Mouse (Mus musculus): ENCODE data around the gene Jmjd1c. TPM values are rescaled to one million over a fixed set of nuclear protein-coding genes. Genes with fewer than 3 reads are reported as not detected.

The Jmjd1c gene
- polyA plus RNA-seq, 1 experiment from 2014 or later = 40.8 TPM

DNA sequence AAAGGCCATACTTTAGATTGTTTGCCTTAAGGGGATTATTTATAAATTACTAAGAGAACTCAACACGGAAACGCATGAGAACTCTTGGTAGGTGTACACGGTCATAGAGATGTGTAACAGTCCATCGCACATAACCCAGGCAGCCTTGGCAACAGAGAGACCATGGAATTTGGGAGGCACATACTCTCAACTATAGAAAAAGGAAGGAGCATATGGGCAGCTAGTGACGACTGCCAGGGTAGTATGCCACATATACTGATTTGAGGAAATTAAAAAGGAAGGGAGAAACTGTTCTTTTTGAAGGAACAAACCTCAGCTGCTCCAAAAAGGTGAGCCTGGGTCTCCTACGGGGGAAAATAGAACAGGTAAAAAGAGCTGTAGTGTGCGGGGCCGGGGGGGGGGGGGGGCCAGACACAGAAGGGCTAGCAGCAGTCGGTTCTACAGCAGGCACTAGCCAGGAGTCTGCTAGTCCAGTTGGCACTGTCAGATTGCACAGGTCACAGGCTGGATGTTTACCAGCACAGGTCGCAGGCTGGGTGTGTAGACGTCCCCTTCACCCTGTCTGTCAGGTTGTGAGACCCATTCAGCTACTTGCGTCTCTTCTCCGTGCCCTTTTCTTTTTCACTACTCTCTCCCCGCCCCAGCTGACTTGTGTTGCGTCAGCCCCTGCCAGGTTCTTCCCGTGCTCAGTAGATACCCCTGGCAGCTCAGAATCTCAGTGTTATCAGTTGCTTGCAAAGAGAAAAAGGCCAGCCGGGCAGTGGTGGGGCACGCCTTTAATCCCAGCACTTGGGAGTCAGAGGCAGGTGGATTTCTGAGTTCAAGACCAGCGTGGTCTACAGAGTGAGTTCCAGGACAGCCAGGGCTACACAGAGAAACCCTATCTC lies 9.6 kb downstream of the Jmjd1c start:
- peak overlapping the region; percentile 42; the same call in 1 of the 2 replicates for H3K27ac ChIP-seq
- TF ChIP-seq CTCF (IDR thresholded peaks at IDR 0.05; ENCODE audit: low read depth) = no peak
- H3K4me3 ChIP-seq (replicated peaks; ENCODE audit: low read depth, low read length) = no peak overlapping the region
- H3K36me3 ChIP-seq (ENCODE audit: insufficient read depth, low read length) = no peaks in the 10 kb centered on the region
- H3K4me1 ChIP-seq (replicated peaks; ENCODE audit: insufficient read depth, low read length) = peaks cover 51% of the 10 kb centered on the region
- H3K9ac ChIP-seq (ENCODE audit: low read depth, low read length) = no peak overlapping the region
- no peak for ATAC-seq (replicated peaks; ENCODE audit: low FRiP score, low read depth)
- DNase-seq (ENCODE audit: low spot score) = no peak
- H3K4me2 ChIP-seq (ENCODE audit: low read length) = no peak overlapping the region
- 64% methylated on average over 18 of the region's 19 CpGs for WGBS
- H3K27me3 ChIP-seq (ENCODE audit: insufficient read depth, low read length) = no peaks in the 10 kb centered on the region
- H3K9me3 ChIP-seq (replicated peaks; ENCODE audit: low read length) = no peaks in the 10 kb centered on the region

DNA sequence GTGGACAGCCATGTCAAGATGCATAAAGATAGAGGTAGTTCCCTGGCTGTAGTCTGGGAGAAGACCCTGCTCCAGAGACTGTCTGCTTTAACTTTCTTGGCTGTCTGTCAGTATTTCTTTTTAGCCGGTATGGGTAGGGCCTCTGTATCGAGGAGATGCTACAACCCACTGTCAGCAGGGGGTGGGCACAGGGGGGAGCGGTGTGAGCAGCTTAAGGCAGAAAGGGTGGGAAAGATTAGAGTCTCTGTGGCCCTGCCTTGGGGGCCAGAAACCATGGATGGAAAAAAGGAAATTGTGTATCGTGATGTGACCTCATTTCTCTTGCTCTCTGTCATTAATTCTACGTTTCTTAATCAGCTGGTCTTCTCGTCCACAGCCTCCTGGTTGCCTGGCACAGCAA lies 10.5 kb downstream of the Jmjd1c start:
- ATAC-seq (replicated peaks; ENCODE audit: low FRiP score, low read depth) = no peak
- Histone ChIP-seq H3K9me3 (replicated peaks; ENCODE audit: low read length) (no peaks in the 10 kb centered on the region), H3K4me3 (replicated peaks; ENCODE audit: low read depth, low read length) (no peak overlapping the region), H3K27me3 (ENCODE audit: insufficient read depth, low read length) (no peaks in the 10 kb centered on the region), H3K36me3 (ENCODE audit: insufficient read depth, low read length) (no peaks in the 10 kb centered on the region), H3K27ac (no peak overlapping the region), H3K4me2 (ENCODE audit: low read length) (no peak overlapping the region), H3K4me1 (replicated peaks; ENCODE audit: insufficient read depth, low read length) (peaks cover 54% of the 10 kb centered on the region), H3K9ac (ENCODE audit: low read depth, low read length) (no peak overlapping the region)
- 75% methylated on average over 6 of the region's 6 CpGs for WGBS
- DNase-seq (ENCODE audit: low spot score) = no peak
- TF ChIP-seq CTCF (IDR thresholded peaks at IDR 0.05; ENCODE audit: low read depth) = no peak

DNA sequence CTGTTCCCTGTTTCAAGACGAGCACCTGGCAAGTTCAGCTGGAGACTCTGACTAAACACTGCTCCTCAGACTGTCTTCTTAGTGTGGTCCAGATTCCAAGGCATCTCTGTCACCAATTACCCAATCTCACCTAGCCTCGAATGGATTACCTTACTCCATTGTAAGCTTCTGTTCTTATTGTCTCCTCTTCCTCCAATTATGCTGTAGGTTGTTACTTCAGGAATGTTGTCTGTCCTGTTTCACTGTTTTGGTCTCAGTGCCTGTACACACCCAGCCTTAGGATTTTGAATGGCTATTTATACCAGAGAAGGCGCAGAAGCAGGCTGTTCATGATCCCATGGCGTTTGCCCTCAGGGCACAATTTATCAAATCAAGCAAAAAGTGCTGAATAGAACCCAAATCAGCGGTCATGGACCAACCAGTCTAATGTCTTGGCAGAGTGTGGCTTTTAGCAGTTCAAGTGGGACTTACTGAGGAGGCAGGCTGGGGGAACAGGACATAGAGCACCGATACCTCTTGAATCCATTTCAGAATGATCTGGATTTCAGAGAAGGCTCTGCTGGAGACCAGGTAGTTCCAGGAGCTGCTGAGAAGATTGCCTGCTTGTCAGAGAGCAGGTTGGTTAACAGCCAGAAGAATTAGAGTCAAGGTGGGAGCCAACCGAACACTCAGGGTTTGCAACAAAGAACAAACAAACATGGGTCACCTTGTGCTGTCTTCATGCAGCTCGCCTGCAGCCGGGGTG lies 11.3 kb downstream of the Jmjd1c start:
- Histone ChIP-seq H3K27me3 (ENCODE audit: insufficient read depth, low read length) (no peaks in the 10 kb centered on the region), H3K9me3 (replicated peaks; ENCODE audit: low read length) (no peaks in the 10 kb centered on the region), H3K4me1 (replicated peaks; ENCODE audit: insufficient read depth, low read length) (peaks cover 61% of the 10 kb centered on the region), H3K27ac (0 out of 2 replicates have a peak overlapping the region, but pooled peaks have one; percentile 47), H3K4me3 (replicated peaks; ENCODE audit: low read depth, low read length) (no peak overlapping the region), H3K36me3 (ENCODE audit: insufficient read depth, low read length) (no peaks in the 10 kb centered on the region), H3K9ac (ENCODE audit: low read depth, low read length) (no peak overlapping the region), H3K4me2 (ENCODE audit: low read length) (0 out of 2 replicates have a peak overlapping the region, but pooled peaks have one; percentile 1)
- DNase-seq (ENCODE audit: low spot score) = no peak
- no peak for TF ChIP-seq CTCF (IDR thresholded peaks at IDR 0.05; ENCODE audit: low read depth)
- ATAC-seq (replicated peaks; ENCODE audit: low FRiP score, low read depth) = peak; percentile 7; the same call in 1 of the 2 replicates
- 56% methylated on average over 9 of the region's 9 CpGs for WGBS

DNA sequence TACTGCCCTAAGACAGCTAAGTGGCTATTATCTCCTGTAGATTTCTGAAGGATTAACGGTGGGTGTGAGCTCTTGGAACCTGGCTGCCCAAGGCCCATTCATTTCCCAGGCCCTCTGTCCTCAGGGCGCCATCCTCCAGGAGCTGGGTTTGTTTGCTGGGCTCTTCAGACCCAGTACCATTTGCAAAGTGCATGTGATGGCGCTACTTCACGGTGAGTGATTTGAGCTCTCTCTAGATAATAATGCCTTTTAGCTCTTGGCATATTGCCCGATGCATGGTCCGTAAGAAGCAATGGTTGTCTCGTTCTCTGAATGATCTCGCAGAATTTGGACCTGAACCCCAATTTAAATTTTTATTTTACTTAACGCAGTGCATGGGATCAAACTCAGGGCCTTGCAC lies 12.2 kb downstream of the Jmjd1c start:
- peaks cover 54% of the 10 kb centered on the region for H3K4me1 ChIP-seq (replicated peaks; ENCODE audit: insufficient read depth, low read length)
- H3K36me3 ChIP-seq (ENCODE audit: insufficient read depth, low read length) = no peaks in the 10 kb centered on the region
- ATAC-seq (replicated peaks; ENCODE audit: low FRiP score, low read depth) (no peak), DNase-seq (ENCODE audit: low spot score) (no peak)
- no peaks in the 10 kb centered on the region for H3K9me3 ChIP-seq (replicated peaks; ENCODE audit: low read length)
- no peaks in the 10 kb centered on the region for H3K27me3 ChIP-seq (ENCODE audit: insufficient read depth, low read length)
- WGBS = 74% methylated on average over 9 of the region's 9 CpGs
- H3K27ac ChIP-seq = no peak overlapping the region
- H3K4me3 ChIP-seq (replicated peaks; ENCODE audit: low read depth, low read length) = no peak overlapping the region
- TF ChIP-seq CTCF (IDR thresholded peaks at IDR 0.05; ENCODE audit: low read depth) = no peak
- no peak overlapping the region for H3K4me2 ChIP-seq (ENCODE audit: low read length)
- no peak overlapping the region for H3K9ac ChIP-seq (ENCODE audit: low read depth, low read length)

DNA sequence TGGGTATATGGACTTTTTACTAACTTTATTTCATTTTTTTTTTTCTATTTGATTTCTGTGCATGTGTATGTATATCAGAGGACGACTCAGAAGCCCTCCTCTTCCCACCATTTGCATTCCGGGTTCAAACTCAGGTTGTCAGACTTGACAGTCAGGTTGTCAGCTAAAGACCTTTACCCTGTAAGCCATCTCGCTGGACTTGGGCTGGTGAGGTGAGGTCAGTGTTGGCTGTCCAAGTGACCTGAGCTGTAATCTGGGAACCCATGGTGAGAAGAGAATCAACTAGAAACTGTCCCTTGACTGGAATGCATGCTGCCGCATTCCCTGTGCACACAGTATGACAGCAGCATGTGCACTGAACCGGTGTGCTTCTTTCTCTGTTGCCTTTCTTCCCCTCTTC lies 13.7 kb downstream of the Jmjd1c start:
- Histone ChIP-seq H3K27me3 (ENCODE audit: insufficient read depth, low read length) (no peaks in the 10 kb centered on the region), H3K27ac (no peak overlapping the region), H3K36me3 (ENCODE audit: insufficient read depth, low read length) (no peaks in the 10 kb centered on the region), H3K4me2 (ENCODE audit: low read length) (no peak overlapping the region), H3K4me3 (replicated peaks; ENCODE audit: low read depth, low read length) (no peak overlapping the region), H3K4me1 (replicated peaks; ENCODE audit: insufficient read depth, low read length) (peaks cover 41% of the 10 kb centered on the region), H3K9ac (ENCODE audit: low read depth, low read length) (no peak overlapping the region), H3K9me3 (replicated peaks; ENCODE audit: low read length) (no peaks in the 10 kb centered on the region)
- no peak for TF ChIP-seq CTCF (IDR thresholded peaks at IDR 0.05; ENCODE audit: low read depth)
- WGBS = 81% methylated on average over 5 of the region's 5 CpGs
- ATAC-seq (replicated peaks; ENCODE audit: low FRiP score, low read depth) (no peak), DNase-seq (ENCODE audit: low spot score) (no peak)

DNA sequence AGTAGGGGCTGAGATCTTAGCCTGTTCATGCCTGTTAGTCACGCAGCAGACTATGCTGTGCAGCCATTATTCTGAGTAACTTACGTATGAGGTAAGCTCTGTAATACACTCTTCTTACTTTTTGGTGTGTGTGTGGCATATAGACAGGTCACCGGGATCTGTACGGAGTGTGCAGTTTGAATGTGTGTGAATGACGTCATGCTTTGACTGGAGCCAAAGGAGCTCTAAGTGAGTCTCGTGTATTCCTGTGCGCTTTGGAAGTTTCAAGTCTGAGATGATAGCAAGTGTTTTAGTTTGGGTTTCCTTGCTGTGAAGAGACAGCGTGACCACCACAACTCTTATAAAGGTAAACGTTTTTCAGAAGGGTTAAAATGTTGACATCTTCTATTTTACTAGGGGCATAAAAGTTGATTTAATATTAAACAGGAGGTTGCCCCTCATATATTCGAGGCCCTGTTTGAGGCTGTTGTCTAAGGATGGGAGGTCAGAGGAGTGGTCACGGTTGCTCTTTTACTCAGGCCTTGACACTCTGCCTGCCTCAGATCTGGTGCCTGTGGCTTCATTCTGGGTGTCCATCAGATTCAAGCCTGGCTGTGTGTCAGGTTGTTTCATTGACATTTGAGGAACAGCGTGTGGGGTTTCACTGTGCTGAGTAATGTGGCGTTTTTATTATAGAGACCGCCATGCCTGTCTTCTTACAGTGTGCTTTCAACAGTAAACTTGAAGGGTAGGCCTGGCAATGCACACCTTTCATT lies 15.3 kb downstream of the Jmjd1c start:
- Histone ChIP-seq H3K4me1 (replicated peaks; ENCODE audit: insufficient read depth, low read length) (peaks cover 39% of the 10 kb centered on the region), H3K9me3 (replicated peaks; ENCODE audit: low read length) (no peaks in the 10 kb centered on the region), H3K4me3 (replicated peaks; ENCODE audit: low read depth, low read length) (no peak overlapping the region), H3K36me3 (ENCODE audit: insufficient read depth, low read length) (no peaks in the 10 kb centered on the region), H3K9ac (ENCODE audit: low read depth, low read length) (no peak overlapping the region), H3K27ac (no peak overlapping the region), H3K4me2 (ENCODE audit: low read length) (no peak overlapping the region), H3K27me3 (ENCODE audit: insufficient read depth, low read length) (no peaks in the 10 kb centered on the region)
- TF ChIP-seq CTCF (IDR thresholded peaks at IDR 0.05; ENCODE audit: low read depth) = no peak
- ATAC-seq (replicated peaks; ENCODE audit: low FRiP score, low read depth) = no peak
- 63% methylated on average over 14 of the region's 14 CpGs for WGBS
- no peak for DNase-seq (ENCODE audit: low spot score)
